Mouse (Mus musculus): ENCODE data around the gene Fmnl1.

- TF ChIP-seq CTCF (IDR thresholded peaks at IDR 0.05; ENCODE audit: low read depth, low read length) = no peak
- no peak for TF ChIP-seq POLR2A (IDR thresholded peaks at IDR 0.05; ENCODE audit: extremely low read depth, insufficient read depth, low read length)
Observed at GRCm38 (mm10) chr11:103202376-103202775, 31.5 kb downstream of the Fmnl1 start.

Measured in liver, adult 2 months (tissue).